Mouse (Mus musculus) heart, postnatal 0 days (tissue): ENCODE measurements around the gene Abo. TPM values are rescaled to one million over a fixed set of nuclear protein-coding genes. Genes with fewer than 3 reads are reported as not detected.
A peak's percentile ranks its signal among the peaks of the same experiment; 100 is the strongest.

Experiments used
- ATAC-seq: fragments of 200-750 bp; cut with Nextera tagmentation; 2 replicates; pipeline ENCODE4 v1.8.0; 2017; ENCODE audit warnings: low read depth, moderate number of reproducible peaks, moderate library complexity; ENCODE audit not compliant: insufficient read depth
- DNase-seq: peaks from one replicate; pipeline ENCODE4 v3.0.0-alpha.2; 2016; ENCODE audit warnings: low spot score
- H3K27ac ChIP-seq: fragments of 300-500 bp; sonication (generic); 2 replicates; pipeline ENCODE4 v1.5.1; 2014; ENCODE audit warnings: low read depth, mild to moderate bottlenecking
- H3K27me3 ChIP-seq: fragments of 300-500 bp; sonication (generic); 2 replicates; pipeline ENCODE4 v1.6.1; 2014; ENCODE audit warnings: low read length, mixed read lengths; ENCODE audit not compliant: control insufficient read depth, insufficient read depth
- H3K36me3 ChIP-seq: fragments of 300-500 bp; sonication (generic); replicated peaks from 2 replicates; pipeline ENCODE4 v1.6.1; 2014; ENCODE audit warnings: low read length, mixed read lengths; ENCODE audit not compliant: control insufficient read depth, insufficient read depth
- H3K4me1 ChIP-seq: fragments of 300-500 bp; sonication (generic); 2 replicates; pipeline ENCODE4 v1.6.1; 2014; ENCODE audit warnings: antibody characterized with exemption; ENCODE audit not compliant: control insufficient read depth, insufficient read depth
- H3K4me2 ChIP-seq: fragments of 300-500 bp; sonication (generic); 2 replicates; pipeline ENCODE4 v1.6.1; 2014; ENCODE audit warnings: low read depth, mild to moderate bottlenecking, low read length, moderate library complexity
- H3K4me3 ChIP-seq: fragments of 300-500 bp; sonication (generic); 2 replicates; pipeline ENCODE4 v1.5.1; 2014; ENCODE audit warnings: low read depth, low read length
- H3K9ac ChIP-seq: fragments of 300-500 bp; sonication (generic); replicated peaks from 2 replicates; pipeline ENCODE4 v1.6.1; 2014; ENCODE audit warnings: low read depth, low read length, mixed read lengths
- H3K9me3 ChIP-seq: fragments of 300-500 bp; sonication (generic); replicated peaks from 2 replicates; pipeline ENCODE4 v1.6.1; 2016; ENCODE audit warnings: low read length; ENCODE audit not compliant: control insufficient read depth
- CTCF ChIP-seq: IDR thresholded peaks from 2 replicates; pipeline ENCODE4 v1.5.1; 2016; ENCODE audit warnings: antibody characterized with exemption, control low read depth, low read depth
- EP300 ChIP-seq: IDR thresholded peaks from 2 replicates; pipeline ENCODE4 v1.6.1; 2016; ENCODE audit warnings: antibody characterized with exemption, low read depth
- WGBS: fragments of 180-500 bp; shearing (Covaris S2); extraction: QIAGEN DNeasy Blood & Tissue Kit; methylation state at CpG from one replicate; pipeline ENCODE4 v1.1.7; 2014; 5-methylcytosine and 5-hydroxymethylcytosine counted together
- polyA plus RNA-seq: library from polyadenylated mRNA; unstranded; fragments of >200 nt; fragmentation: Nextera tagmentation; extraction: Ambion mirVana; gene quantifications from 2 replicates; pipeline ENCODE4 v1.2.1, GENCODE M21; 2015
- total RNA-seq: library from RNA; depleted of rRNA; stranded (reverse); fragments of >200 nt; gene quantifications from 2 replicates; pipeline ENCODE4 v1.2.3, GENCODE M21; 2014; ENCODE audit warnings: low replicate concordance; rRNA removed

The Abo gene
- total RNA-seq (not detected in 2 replicates), polyA plus RNA-seq (not detected in 2 replicates)

- TF ChIP-seq CTCF (no peak), EP300 (no peak)
- ATAC-seq, result no peak
- DNase-seq, result no peak
- H3K4me3 ChIP-seq, result no peak within 1 kb of the TSS
- H3K9me3 ChIP-seq, result no peaks in the 10 kb centered on the region
- 42% methylated on average over 3 of the region's 3 CpGs for WGBS
- no peak within 1 kb of the TSS for H3K27ac ChIP-seq
- H3K36me3 ChIP-seq, result no peaks in the 10 kb centered on the region
- no peak within 1 kb of the TSS for H3K4me2 ChIP-seq
- no peak within 1 kb of the TSS for H3K9ac ChIP-seq
- H3K27me3 ChIP-seq, result no peaks in the 10 kb centered on the region
- H3K4me1 ChIP-seq, result no peaks in the 10 kb centered on the region
Measured at GRCm38 (mm10) chr2:26864879-26865278, at the start of gene Abo. Gene Abo, minus strand, starts transcription at chr2:26864979.

GRCm38 (mm10) chr2:26914148-26914941 lies 49.6 kb upstream of the Abo start:
- Histone ChIP-seq H3K9me3 (no peaks in the 10 kb centered on the region), H3K4me2 (no peak overlapping the region), H3K4me3 (no peak overlapping the region), H3K27ac (no peak overlapping the region), H3K36me3 (peaks cover 45% of the 10 kb centered on the region), H3K27me3 (no peaks in the 10 kb centered on the region), H3K9ac (no peak overlapping the region), H3K4me1 (peaks cover 30% of the 10 kb centered on the region)
- TF ChIP-seq CTCF, result no peak
- TF ChIP-seq EP300, result no peak
- ATAC-seq (no peak), DNase-seq (no peak)
- 63% methylated on average over 8 of the region's 8 CpGs for WGBS

- DNase-seq (no peak), ATAC-seq (no peak)
- Histone ChIP-seq H3K4me3 (no peak overlapping the region), H3K9ac (no peak overlapping the region), H3K4me2 (no peak overlapping the region), H3K4me1 (peaks cover 37% of the 10 kb centered on the region), H3K27me3 (no peaks in the 10 kb centered on the region), H3K9me3 (no peaks in the 10 kb centered on the region), H3K27ac (no peak overlapping the region), H3K36me3 (peaks cover 37% of the 10 kb centered on the region)
- WGBS, result 75% methylated on average over 17 of the region's 17 CpGs
- TF ChIP-seq EP300 (no peak), CTCF (no peak)
Measured at GRCm38 (mm10) chr2:26913416-26914147, 48.8 kb upstream of the Abo start.

- Histone ChIP-seq H3K4me2 (peak overlapping the region; percentile 97), H3K4me3 (peak overlapping the region; percentile 68; the same call in 1 of the 2 replicates), H3K9ac (peak overlapping the region; percentile 89), H3K27ac (no peak overlapping the region), H3K27me3 (no peaks in the 10 kb centered on the region), H3K36me3 (peaks cover 40% of the 10 kb centered on the region), H3K4me1 (peaks cover 35% of the 10 kb centered on the region), H3K9me3 (no peaks in the 10 kb centered on the region)
- no peak for ATAC-seq
- DNase-seq, result no peak
- WGBS, result 68% methylated on average over 5 of the region's 5 CpGs
- TF ChIP-seq CTCF, result no peak
- no peak for TF ChIP-seq EP300
Measured at GRCm38 (mm10) chr2:26912253-26912770, 47.5 kb upstream of the Abo start.

- no peaks in the 10 kb centered on the region for H3K27me3 ChIP-seq
- H3K4me2 ChIP-seq, result peak overlapping the region; percentile 97
- TF ChIP-seq EP300 (no peak), CTCF (no peak)
- WGBS, result 2% methylated on average over 37 of the region's 37 CpGs
- peak overlapping the region; percentile 87 for H3K27ac ChIP-seq
- peak overlapping the region; percentile 89 for H3K9ac ChIP-seq
- peak overlapping the region; percentile 68 for H3K4me3 ChIP-seq
- no peaks in the 10 kb centered on the region for H3K9me3 ChIP-seq
- peaks cover 48% of the 10 kb centered on the region for H3K36me3 ChIP-seq
- peak; percentile 62 for ATAC-seq
- DNase-seq, result peak; percentile 60
- H3K4me1 ChIP-seq, result peaks cover 28% of the 10 kb centered on the region
Measured at GRCm38 (mm10) chr2:26910994-26911765, 46.4 kb upstream of the Abo start.
